Mouse (Mus musculus): ENCODE measurements around the gene Gucy1b1.

Gene Gucy1b1

DNA sequence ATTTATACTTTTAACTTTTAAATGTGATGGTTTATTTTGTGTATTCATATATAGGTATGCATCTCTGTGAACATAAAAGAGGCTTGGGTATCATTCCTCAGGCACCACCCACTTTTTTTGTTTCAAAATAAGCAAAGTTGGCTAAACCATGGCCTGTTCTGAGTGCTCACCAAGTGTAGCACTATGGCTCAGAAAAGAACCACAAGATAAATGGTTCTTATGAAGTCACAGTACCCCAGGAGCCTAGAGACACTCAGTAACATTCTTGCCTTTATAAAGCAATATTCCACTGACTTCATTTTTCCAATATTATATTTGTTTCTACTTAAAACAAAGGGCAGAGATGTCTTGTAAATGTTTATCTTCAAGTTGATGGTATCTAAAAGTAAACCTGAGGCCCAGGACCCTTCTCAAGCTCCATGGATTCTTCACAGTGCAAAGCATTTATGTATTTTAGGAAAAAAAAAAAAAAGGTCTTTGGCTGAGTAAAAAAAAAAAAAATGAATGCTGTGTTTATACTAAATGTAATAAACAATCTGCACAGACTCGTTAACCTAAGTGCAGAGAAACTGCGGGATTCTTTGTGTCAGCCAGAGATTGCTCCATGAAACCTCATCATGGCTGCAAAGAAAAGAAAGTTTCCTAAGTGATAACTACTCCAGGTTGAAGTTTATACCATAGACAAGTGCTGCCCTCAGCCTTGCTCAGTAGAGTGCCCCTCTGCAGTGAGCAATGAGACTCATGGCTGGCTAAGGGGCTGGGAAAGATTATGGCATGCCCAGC is 38.0 kb downstream of the Gucy1b1 start:
- no peak for DNase-seq (ENCODE audit: low read depth in 1 of 2, low spot score in 2 of 2)

- no peak for DNase-seq (ENCODE audit: low read depth in 1 of 2, low spot score in 2 of 2)
Measured at GRCm38 (mm10) chr3:82030008-82030748, 44.3 kb downstream of the Gucy1b1 start.

GRCm38 (mm10) chr3:82029229-82029628 is 45.3 kb downstream of the Gucy1b1 start:
- no peak for DNase-seq (ENCODE audit: low read depth in 1 of 2, low spot score in 2 of 2)

- DNase-seq (ENCODE audit: low read depth in 1 of 2, low spot score in 2 of 2) = no peak
Measured at GRCm38 (mm10) chr3:82027286-82027685, 47.2 kb downstream of the Gucy1b1 start.

DNA sequence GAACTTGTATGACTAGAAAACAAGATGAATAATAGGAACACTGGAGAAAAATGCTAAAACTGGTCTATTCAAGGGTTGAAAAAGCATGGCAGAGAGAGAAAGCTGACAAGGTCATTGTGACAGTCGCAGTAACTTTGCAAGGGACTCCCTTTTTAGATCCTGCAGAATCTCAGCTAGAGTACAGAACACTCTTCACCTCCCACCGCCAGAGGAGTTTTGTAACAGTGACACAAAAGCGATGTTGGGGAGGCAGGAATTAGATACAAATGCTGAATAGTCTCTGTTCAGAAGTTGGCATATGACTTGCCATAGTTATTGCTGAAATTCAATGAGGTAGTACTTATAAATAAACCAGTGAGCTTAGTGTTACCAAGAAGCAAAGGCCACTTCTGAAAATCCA is 51.4 kb downstream of the Gucy1b1 start:
- DNase-seq (ENCODE audit: low read depth in 1 of 2, low spot score in 2 of 2) = no peak

DNA sequence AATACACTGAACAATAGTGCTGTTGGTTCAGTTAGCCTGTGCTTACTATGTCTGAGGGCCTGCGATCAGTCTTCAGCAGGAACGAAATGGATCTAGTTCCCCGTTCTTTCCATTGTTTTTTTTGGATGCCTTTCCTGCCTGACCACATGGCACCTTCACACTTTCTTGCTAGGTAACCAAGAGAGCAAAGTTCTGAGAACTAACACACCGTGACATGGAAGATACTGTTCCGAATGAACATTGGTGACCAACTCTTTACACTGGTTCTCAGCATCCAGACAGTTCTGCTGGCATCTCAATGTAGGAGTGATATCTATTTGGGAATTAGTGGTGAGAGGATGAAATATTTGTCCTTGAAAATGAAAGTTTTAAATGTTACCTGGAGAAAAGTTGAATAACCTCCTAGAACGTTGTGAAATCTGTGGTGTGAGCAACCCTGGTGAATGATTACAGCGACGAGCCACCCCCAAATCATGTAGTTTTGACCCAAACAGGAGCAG is 52.0 kb downstream of the Gucy1b1 start:
- DNase-seq (ENCODE audit: low read depth in 1 of 2, low spot score in 2 of 2) = no peak

GRCm38 (mm10) chr3:82014148-82014703 is 60.3 kb downstream of the Gucy1b1 start:
- DNase-seq (ENCODE audit: low read depth in 1 of 2, low spot score in 2 of 2) = no peak

GRCm38 (mm10) chr3:82007002-82007401 is 67.5 kb downstream of the Gucy1b1 start:
- no peak for DNase-seq (ENCODE audit: low read depth in 1 of 2, low spot score in 2 of 2)

- DNase-seq (ENCODE audit: low read depth in 1 of 2, low spot score in 2 of 2) = no peak
Measured at GRCm38 (mm10) chr3:81995988-81996387, 78.5 kb downstream of the Gucy1b1 start.

- DNase-seq (ENCODE audit: low read depth in 1 of 2, low spot score in 2 of 2) = no peak
Measured at GRCm38 (mm10) chr3:81995371-81995770, 79.1 kb downstream of the Gucy1b1 start.

GRCm38 (mm10) chr3:81990531-81990930 is 84.0 kb downstream of the Gucy1b1 start:
- DNase-seq (ENCODE audit: low read depth in 1 of 2, low spot score in 2 of 2) = no peak

DNA sequence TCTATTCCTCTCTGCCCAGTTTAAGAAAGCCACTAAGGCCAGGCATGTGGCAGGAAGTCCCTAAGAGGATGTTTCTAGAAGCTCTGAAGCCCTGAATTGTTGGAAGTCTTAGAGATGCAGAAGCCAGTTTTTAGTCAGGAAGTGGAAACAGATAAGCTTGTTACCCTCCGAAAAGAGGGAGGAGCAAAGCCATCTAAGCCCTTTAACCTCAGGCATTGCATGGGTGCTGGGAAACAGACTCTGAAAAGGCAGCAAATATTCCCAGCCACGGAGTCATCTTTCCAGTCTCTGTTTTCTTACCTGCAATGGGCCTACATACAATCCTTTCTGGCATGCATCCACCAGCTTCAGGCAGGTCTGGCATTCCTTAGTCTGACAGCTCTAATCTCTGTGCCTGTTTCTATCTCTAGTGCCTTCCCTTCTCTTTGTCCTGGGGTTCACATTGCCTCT is 84.8 kb downstream of the Gucy1b1 start:
- no peak for DNase-seq (ENCODE audit: low read depth in 1 of 2, low spot score in 2 of 2)

DNA sequence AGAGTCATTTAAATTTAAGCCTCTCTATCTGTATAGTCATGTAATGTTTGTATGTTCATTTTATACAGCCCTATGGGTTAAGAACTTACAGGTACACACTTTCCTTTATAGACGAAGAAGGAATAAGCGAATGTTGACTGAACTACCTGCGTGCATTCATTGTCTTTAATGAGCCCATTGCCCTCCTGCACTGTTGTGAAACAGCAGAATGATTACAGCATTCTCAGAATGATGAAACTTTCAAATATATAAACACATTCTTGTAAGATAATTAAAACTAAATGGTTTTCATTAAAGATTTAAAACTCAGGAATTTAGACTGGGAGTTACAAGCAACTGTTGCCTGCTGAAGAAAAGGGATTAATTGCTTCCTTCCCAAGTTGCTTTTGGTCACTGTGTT is 86.9 kb downstream of the Gucy1b1 start:
- DNase-seq (ENCODE audit: low read depth in 1 of 2, low spot score in 2 of 2) = no peak

DNA sequence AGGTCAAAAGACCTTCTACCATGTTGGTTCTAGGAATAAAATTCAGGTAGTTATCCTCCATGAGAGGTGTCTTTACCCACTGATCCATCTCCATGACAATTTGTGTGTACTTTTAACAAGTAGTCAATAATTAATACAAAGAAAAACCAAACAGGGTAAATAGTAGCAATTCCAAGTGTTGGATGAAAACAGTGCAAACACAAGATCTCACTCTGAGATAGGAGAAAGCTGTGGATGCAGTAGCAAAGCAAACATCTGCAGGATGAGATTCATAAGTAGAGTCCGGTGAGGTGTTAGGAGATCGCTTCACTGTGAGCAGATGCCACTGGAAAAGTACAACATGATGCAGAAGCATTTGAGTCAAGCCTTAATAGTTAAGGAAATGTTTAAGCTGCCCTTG is 88.4 kb downstream of the Gucy1b1 start:
- DNase-seq (ENCODE audit: low read depth in 1 of 2, low spot score in 2 of 2) = no peak

DNA sequence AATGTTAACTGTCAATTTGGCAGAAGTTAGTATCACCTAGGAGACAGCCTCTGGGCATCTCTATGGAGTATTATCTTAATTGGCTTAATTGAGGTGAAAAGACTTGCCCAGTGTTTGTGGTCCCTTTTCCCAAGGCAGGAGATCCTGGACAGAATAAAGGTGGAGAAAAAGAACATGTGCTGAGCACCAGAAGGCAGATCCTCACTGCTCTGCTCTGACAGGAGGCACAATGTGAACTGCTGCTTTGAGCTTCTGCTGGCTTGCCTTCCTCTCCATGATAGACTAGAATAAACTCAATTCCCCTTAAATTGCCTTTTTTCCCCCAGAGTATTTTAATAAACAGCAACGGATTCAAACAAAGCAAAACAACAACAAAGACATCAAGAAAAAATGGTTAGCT is 89.4 kb downstream of the Gucy1b1 start:
- no peak for DNase-seq (ENCODE audit: low read depth in 1 of 2, low spot score in 2 of 2)

GRCm38 (mm10) chr3:81983120-81983895 is 91.2 kb downstream of the Gucy1b1 start:
- DNase-seq (ENCODE audit: low read depth in 1 of 2, low spot score in 2 of 2) = no peak
